Mouse (Mus musculus): Measurements from ENCODE around the gene Slc12a7.

- TF ChIP-seq CTCF (conservative IDR thresholded peaks at IDR 0.05; ENCODE audit: insufficient read depth, insufficient read length, low read depth, low read length) (0 out of 2 replicates have a peak, but pooled peaks have one; percentile 12), POLR2A (IDR thresholded peaks at IDR 0.05; ENCODE audit: low read depth, low read length) (peak; percentile 78)
These were observed 30.8 kb downstream of the Slc12a7 start for GRCm38 (mm10) chr13:73763439-73764255.
